Mouse (Mus musculus): ENCODE results near the gene Nup188. TPM values are rescaled to one million over a fixed set of nuclear protein-coding genes. Genes with fewer than 3 reads are reported as not detected.
A peak's percentile ranks its signal among the peaks of the same experiment; 100 is the strongest.

Gene Nup188
- total RNA-seq (2014; rRNA removed) (32.6 and 51.0 TPM in 2 replicates), polyA plus RNA-seq (2015; fragmentation: Nextera tagmentation; extraction: Ambion mirVana) (11.9 and 12.6 TPM in 2 replicates)

GRCm38 (mm10) chr2:30286192-30287026 lies at the start of gene Nup188, which contains the start of gene Dolk:
TSS of gene Nup188 (plus strand) at chr2:30286397.
TSS of gene Dolk (minus strand) at chr2:30286334.
- peak within 1 kb of the TSS; percentile 88 for H3K9ac ChIP-seq (replicated peaks; ENCODE audit: low read length)
- no peaks in the 10 kb centered on the region for H3K27me3 ChIP-seq (ENCODE audit: insufficient read depth, low read length)
- H3K4me3 ChIP-seq (ENCODE audit: low read length), result peak within 1 kb of the TSS; percentile 91
- H3K9me3 ChIP-seq (ENCODE audit: low read length), result no peaks in the 10 kb centered on the region
- ATAC-seq (peak; percentile 97), DNase-seq (ENCODE audit: low spot score) (peak; percentile 98)
- no peak for TF ChIP-seq CTCF (IDR thresholded peaks at IDR 0.05; ENCODE audit: low read depth)
- H3K36me3 ChIP-seq (ENCODE audit: insufficient read depth, low read length), result no peaks in the 10 kb centered on the region
- H3K27ac ChIP-seq, result peak within 1 kb of the TSS; percentile 72
- H3K4me1 ChIP-seq (ENCODE audit: insufficient read depth, low read length), result peaks cover 19% of the 10 kb centered on the region; the same call in 1 of the 2 replicates
- peak within 1 kb of the TSS; percentile 96 for H3K4me2 ChIP-seq (ENCODE audit: low read depth, low read length)
- WGBS, result under 1% methylated on average over 64 of the region's 68 CpGs

GRCm38 (mm10) chr2:30236426-30237198 lies 49.6 kb upstream of the Nup188 start:
- Histone ChIP-seq H3K36me3 (ENCODE audit: insufficient read depth, low read length) (peaks cover 13% of the 10 kb centered on the region), H3K9ac (replicated peaks; ENCODE audit: low read length) (peak overlapping the region; percentile 95), H3K4me2 (ENCODE audit: low read depth, low read length) (peak overlapping the region; percentile 69), H3K9me3 (ENCODE audit: low read length) (no peaks in the 10 kb centered on the region), H3K4me3 (ENCODE audit: low read length) (peak overlapping the region; percentile 91), H3K27ac (peak overlapping the region; percentile 93), H3K4me1 (ENCODE audit: insufficient read depth, low read length) (peaks cover 13% of the 10 kb centered on the region), H3K27me3 (ENCODE audit: insufficient read depth, low read length) (no peaks in the 10 kb centered on the region)
- ATAC-seq (no peak), DNase-seq (ENCODE audit: low spot score) (peak; percentile 13)
- no peak for TF ChIP-seq CTCF (IDR thresholded peaks at IDR 0.05; ENCODE audit: low read depth)
- 3% methylated on average over 18 of the region's 18 CpGs for WGBS

- Histone ChIP-seq H3K4me3 (ENCODE audit: low read length) (peak within 1 kb of the TSS; percentile 91), H3K27me3 (ENCODE audit: insufficient read depth, low read length) (no peaks in the 10 kb centered on the region), H3K4me2 (ENCODE audit: low read depth, low read length) (peak within 1 kb of the TSS; percentile 76), H3K36me3 (ENCODE audit: insufficient read depth, low read length) (peaks cover 13% of the 10 kb centered on the region), H3K27ac (peak within 1 kb of the TSS; percentile 93), H3K9me3 (ENCODE audit: low read length) (no peaks in the 10 kb centered on the region), H3K9ac (replicated peaks; ENCODE audit: low read length) (peak within 1 kb of the TSS; percentile 95), H3K4me1 (ENCODE audit: insufficient read depth, low read length) (peaks cover 13% of the 10 kb centered on the region)
- ATAC-seq (peak; percentile 97), DNase-seq (ENCODE audit: low spot score) (peak; percentile 99)
- peak; percentile 49 for TF ChIP-seq CTCF (IDR thresholded peaks at IDR 0.05; ENCODE audit: low read depth)
- WGBS, result 0% methylated on average over 61 of the region's 67 CpGs
Measured at GRCm38 (mm10) chr2:30237199-30237880, 48.9 kb upstream of the Nup188 start, which contains the start of gene Lrrc8a. TSS of gene Lrrc8a (plus strand) at chr2:30237715.

- no peaks in the 10 kb centered on the region for H3K9me3 ChIP-seq (ENCODE audit: low read length)
- no peak for TF ChIP-seq CTCF (IDR thresholded peaks at IDR 0.05; ENCODE audit: low read depth)
- H3K4me1 ChIP-seq (ENCODE audit: insufficient read depth, low read length), result peaks cover 13% of the 10 kb centered on the region
- H3K4me3 ChIP-seq (ENCODE audit: low read length), result peak overlapping the region; percentile 91
- peak overlapping the region; percentile 93 for H3K27ac ChIP-seq
- peak; percentile 73 for DNase-seq (ENCODE audit: low spot score)
- H3K4me2 ChIP-seq (ENCODE audit: low read depth, low read length), result peak overlapping the region; percentile 76
- WGBS, result under 1% methylated on average over 38 of the region's 42 CpGs
- H3K36me3 ChIP-seq (ENCODE audit: insufficient read depth, low read length), result peaks cover 14% of the 10 kb centered on the region
- ATAC-seq, result peak; percentile 89
- peak overlapping the region; percentile 95 for H3K9ac ChIP-seq (replicated peaks; ENCODE audit: low read length)
- H3K27me3 ChIP-seq (ENCODE audit: insufficient read depth, low read length), result no peaks in the 10 kb centered on the region
Measured at GRCm38 (mm10) chr2:30237881-30238280, 48.3 kb upstream of the Nup188 start.

- peaks cover 13% of the 10 kb centered on the region for H3K4me1 ChIP-seq (ENCODE audit: insufficient read depth, low read length)
- peak overlapping the region; percentile 95 for H3K9ac ChIP-seq (replicated peaks; ENCODE audit: low read length)
- H3K36me3 ChIP-seq (ENCODE audit: insufficient read depth, low read length), result peaks cover 21% of the 10 kb centered on the region
- TF ChIP-seq CTCF (IDR thresholded peaks at IDR 0.05; ENCODE audit: low read depth), result no peak
- no peak for ATAC-seq
- peak overlapping the region; percentile 91 for H3K4me3 ChIP-seq (ENCODE audit: low read length)
- WGBS, result 64% methylated on average over 3 of the region's 3 CpGs
- peak overlapping the region; percentile 76 for H3K4me2 ChIP-seq (ENCODE audit: low read depth, low read length)
- H3K27me3 ChIP-seq (ENCODE audit: insufficient read depth, low read length), result no peaks in the 10 kb centered on the region
- DNase-seq (ENCODE audit: low spot score), result no peak
- no peaks in the 10 kb centered on the region for H3K9me3 ChIP-seq (ENCODE audit: low read length)
- H3K27ac ChIP-seq, result no peak overlapping the region
Measured at GRCm38 (mm10) chr2:30238906-30239465, 47.2 kb upstream of the Nup188 start.

GRCm38 (mm10) chr2:30239777-30240176 lies 46.4 kb upstream of the Nup188 start:
- no peaks in the 10 kb centered on the region for H3K27me3 ChIP-seq (ENCODE audit: insufficient read depth, low read length)
- no peak for DNase-seq (ENCODE audit: low spot score)
- no peak overlapping the region for H3K9ac ChIP-seq (replicated peaks; ENCODE audit: low read length)
- peaks cover 13% of the 10 kb centered on the region for H3K4me1 ChIP-seq (ENCODE audit: insufficient read depth, low read length)
- H3K4me2 ChIP-seq (ENCODE audit: low read depth, low read length), result peak overlapping the region; percentile 76; the same call in 1 of the 2 replicates
- TF ChIP-seq CTCF (IDR thresholded peaks at IDR 0.05; ENCODE audit: low read depth), result no peak
- H3K27ac ChIP-seq, result no peak overlapping the region
- H3K9me3 ChIP-seq (ENCODE audit: low read length), result no peaks in the 10 kb centered on the region
- ATAC-seq, result no peak
- H3K4me3 ChIP-seq (ENCODE audit: low read length), result no peak overlapping the region
- peaks cover 23% of the 10 kb centered on the region for H3K36me3 ChIP-seq (ENCODE audit: insufficient read depth, low read length)
- WGBS, result 65% methylated on average over 4 of the region's 4 CpGs

All from hindbrain, postnatal 0 days (tissue).